20 mouse cellular contexts compared by ENCODE assay signal in genomic region chr4:31831469-31831868, GRCm38 (mm10).
DNase-seq lines count a peak whose midpoint lies in the region; ATAC-seq lines count a peak whose summit lies in the region.
"Had no signal": no experiment of that assay in that cellular context is flagged by ENCODE, and none has a peak within 500 bp of the region (broad histone marks: within the 10 kb centered on the region; RNA-seq: fewer than 3 reads in every experiment).

No protein-coding gene starts in this region.

- no peaks in the 10 kb centered on the region for H3K36me3 ChIP-seq in kidney, embryonic 14.5 days (ENCODE audit: control insufficient read depth, insufficient read depth, low read length)
- no peaks in the 10 kb centered on the region for H3K36me3 ChIP-seq in kidney, embryonic 16.5 days (ENCODE audit: insufficient read depth, low read length)
- H3K36me3 ChIP-seq in midbrain, embryonic 11.5 days (ENCODE audit: control insufficient read depth, insufficient read depth, low read length) = no peaks in the 10 kb centered on the region
- no peaks in the 10 kb centered on the region for H3K36me3 ChIP-seq in midbrain, embryonic 15.5 days (replicated peaks)
- H3K36me3 ChIP-seq in limb, embryonic 10.5 days = no peaks in the 10 kb centered on the region
- H3K36me3 ChIP-seq: embryonic facial prominence, embryonic 12.5 days; forebrain, embryonic 15.5 days had no signal

- DNase-seq in kidney, postnatal 25 days = no peak
- no peak for DNase-seq in kidney, adult 8-10 months
- peak; percentile 60 for DNase-seq in midbrain, embryonic 11.5 days (ENCODE audit: low spot score, missing footprints)
- DNase-seq in limb, embryonic 10.5 days (ENCODE audit: low spot score) = no peak
- DNase-seq in adrenal gland, adult 2 months = no peak
- DNase-seq: adrenal gland, adult 8-10 months; adrenal gland, postnatal 14 days; adrenal gland, postnatal 36 days; cerebellum, adult 11-12 months; cerebellum, adult 2 months; cerebellum, adult 9-10 months; cerebellum, postnatal 10 days; cerebellum, postnatal 25 days; forebrain, postnatal 0 days had no signal

- no peak overlapping the region for H3K9ac ChIP-seq in kidney, embryonic 14.5 days (ENCODE audit: low read depth, low read length)
- no peak overlapping the region for H3K9ac ChIP-seq in kidney, embryonic 16.5 days (replicated peaks; ENCODE audit: low read length)
- no peak overlapping the region for H3K9ac ChIP-seq in midbrain, embryonic 11.5 days (ENCODE audit: low read length)
- H3K9ac ChIP-seq in midbrain, embryonic 15.5 days = no peak overlapping the region
- H3K9ac ChIP-seq: embryonic facial prominence, embryonic 12.5 days; forebrain, embryonic 13.5 days; forebrain, embryonic 15.5 days; forebrain, postnatal 0 days had no signal

- H3K4me3 ChIP-seq in kidney, embryonic 14.5 days (ENCODE audit: low read length) = no peak overlapping the region
- no peak overlapping the region for H3K4me3 ChIP-seq in kidney, embryonic 16.5 days (ENCODE audit: low read length)
- H3K4me3 ChIP-seq in midbrain, embryonic 11.5 days (ENCODE audit: low read depth, low read length) = no peak overlapping the region
- H3K4me3 ChIP-seq in midbrain, embryonic 15.5 days = no peak overlapping the region
- H3K4me3 ChIP-seq in limb, embryonic 10.5 days = no peak overlapping the region
- H3K4me3 ChIP-seq: embryonic facial prominence, embryonic 12.5 days; forebrain, embryonic 13.5 days; forebrain, embryonic 15.5 days had no signal

- no peaks in the 10 kb centered on the region for H3K27me3 ChIP-seq in kidney, embryonic 14.5 days (ENCODE audit: control insufficient read depth, insufficient read depth, low read length)
- no peaks in the 10 kb centered on the region for H3K27me3 ChIP-seq in kidney, embryonic 16.5 days (ENCODE audit: insufficient read depth, low read length)
- no peaks in the 10 kb centered on the region; the same call in 1 of the 2 replicates for H3K27me3 ChIP-seq in midbrain, embryonic 11.5 days (ENCODE audit: control insufficient read depth, insufficient read depth, low read length)
- H3K27me3 ChIP-seq in midbrain, embryonic 15.5 days (replicated peaks) = no peaks in the 10 kb centered on the region
- H3K27me3 ChIP-seq in limb, embryonic 10.5 days (ENCODE audit: low read depth, poor library complexity, severe bottlenecking) = no peaks in the 10 kb centered on the region
- H3K27me3 ChIP-seq: embryonic facial prominence, embryonic 12.5 days; forebrain, embryonic 13.5 days; forebrain, embryonic 15.5 days had no signal

- no peaks in the 10 kb centered on the region for H3K9me3 ChIP-seq in kidney, embryonic 14.5 days (ENCODE audit: control insufficient read depth, low read length)
- no peaks in the 10 kb centered on the region for H3K9me3 ChIP-seq in kidney, embryonic 16.5 days (ENCODE audit: low read length)
- no peaks in the 10 kb centered on the region for H3K9me3 ChIP-seq in midbrain, embryonic 11.5 days (ENCODE audit: control insufficient read depth, low read length)
- no peaks in the 10 kb centered on the region for H3K9me3 ChIP-seq in midbrain, embryonic 15.5 days
- no peaks in the 10 kb centered on the region for H3K9me3 ChIP-seq in limb, embryonic 10.5 days (replicated peaks)
- H3K9me3 ChIP-seq: embryonic facial prominence, embryonic 12.5 days; forebrain, embryonic 13.5 days; forebrain, embryonic 15.5 days had no signal

- no peak for ATAC-seq in kidney, embryonic 14.5 days (ENCODE audit: low FRiP score, low TSS enrichment)
- no peak for ATAC-seq in kidney, embryonic 16.5 days (ENCODE audit: low FRiP score, low TSS enrichment)
- 0 out of 2 replicates have a peak, but pooled peaks have one; percentile 8 for ATAC-seq in midbrain, embryonic 11.5 days (ENCODE audit: low FRiP score)
- no peak for ATAC-seq in midbrain, embryonic 15.5 days (replicated peaks)
- ATAC-seq: forebrain, embryonic 13.5 days; forebrain, embryonic 15.5 days; forebrain, postnatal 0 days had no signal

- 77% methylated on average over 2 of the region's 2 CpGs for WGBS in kidney, embryonic 14.5 days
- WGBS in kidney, embryonic 16.5 days = 70% methylated on average over 2 of the region's 2 CpGs
- WGBS in midbrain, embryonic 11.5 days = 90% methylated on average over 2 of the region's 2 CpGs
- 92% methylated on average over 2 of the region's 2 CpGs for WGBS in midbrain, embryonic 15.5 days
- 82% methylated on average over 2 of the region's 2 CpGs for WGBS in limb, embryonic 10.5 days

- H3K27ac ChIP-seq in kidney, embryonic 14.5 days (ENCODE audit: low read depth, low read length) = peak overlapping the region; percentile 42; the same call in 1 of the 2 replicates
- peak overlapping the region; percentile 47; the same call in 1 of the 2 replicates for H3K27ac ChIP-seq in kidney, embryonic 16.5 days (ENCODE audit: low read length)
- no peak overlapping the region for H3K27ac ChIP-seq in midbrain, embryonic 11.5 days (ENCODE audit: low read depth, low read length)
- no peak overlapping the region for H3K27ac ChIP-seq in midbrain, embryonic 15.5 days
- peak overlapping the region; percentile 80; the same call in 1 of the 2 replicates for H3K27ac ChIP-seq in limb, embryonic 10.5 days
- H3K27ac ChIP-seq: embryonic facial prominence, embryonic 12.5 days; forebrain, embryonic 13.5 days; forebrain, embryonic 15.5 days had no signal

- H3K4me1 ChIP-seq in kidney, embryonic 14.5 days (ENCODE audit: control insufficient read depth, insufficient read depth, low read length) = peaks cover 15% of the 10 kb centered on the region
- peaks cover 36% of the 10 kb centered on the region for H3K4me1 ChIP-seq in kidney, embryonic 16.5 days (ENCODE audit: insufficient read depth, low read length)
- H3K4me1 ChIP-seq in midbrain, embryonic 11.5 days (ENCODE audit: control insufficient read depth, insufficient read depth, low read length) = peaks cover 18% of the 10 kb centered on the region
- H3K4me1 ChIP-seq in midbrain, embryonic 15.5 days = peaks cover 14% of the 10 kb centered on the region; the same call in 1 of the 2 replicates
- H3K4me1 ChIP-seq in limb, embryonic 10.5 days = peaks cover 63% of the 10 kb centered on the region

- H3K4me2 ChIP-seq in kidney, embryonic 14.5 days (replicated peaks; ENCODE audit: low read depth, low read length) = no peak overlapping the region
- H3K4me2 ChIP-seq in kidney, embryonic 16.5 days (replicated peaks; ENCODE audit: low read depth, low read length) = no peak overlapping the region
- H3K4me2 ChIP-seq in midbrain, embryonic 11.5 days = no peak overlapping the region
- no peak overlapping the region for H3K4me2 ChIP-seq in midbrain, embryonic 15.5 days
- H3K4me2 ChIP-seq: embryonic facial prominence, embryonic 12.5 days; forebrain, embryonic 13.5 days; forebrain, embryonic 15.5 days had no signal

Comparison
In these comparisons a context has a peak if more than half of its experiments do, and no peak if none do; other contexts are left out.
1. H3K27ac ChIP-seq: peak in kidney, embryonic 14.5 days (single experiment), kidney, embryonic 16.5 days (single experiment) and limb, embryonic 10.5 days (single experiment); none in midbrain, embryonic 11.5 days (single experiment) and midbrain, embryonic 15.5 days (single experiment).